Mouse (Mus musculus) myocyte (in vitro differentiated cells): Measurements from ENCODE around the gene Phf12.

ENCODE experiments used
- E2F4 ChIP-seq: IDR thresholded peaks from one replicate; pipeline ENCODE4 v1.6.1; 2011; ENCODE audit warnings: mild to moderate bottlenecking, control low read depth, moderate library complexity; ENCODE audit not compliant: insufficient read depth
- MAX ChIP-seq: IDR thresholded peaks from one replicate; pipeline ENCODE4 v1.6.1; 2011; ENCODE audit warnings: low read depth, mild to moderate bottlenecking, control low read depth
- POLR2A ChIP-seq: IDR thresholded peaks from one replicate; pipeline ENCODE4 v1.6.1; 2011; ENCODE audit warnings: low read depth, mild to moderate bottlenecking, control low read depth, moderate library complexity; ENCODE audit not compliant: insufficient read length
- POLR2AphosphoS2 ChIP-seq: IDR thresholded peaks from one replicate; pipeline ENCODE4 v1.6.1; 2011; ENCODE audit warnings: low read depth, control low read depth; ENCODE audit not compliant: insufficient read length
- REST ChIP-seq: IDR thresholded peaks from one replicate; pipeline ENCODE4 v1.6.1; 2011; ENCODE audit warnings: mild to moderate bottlenecking, control low read depth, moderate library complexity; ENCODE audit not compliant: insufficient read depth, insufficient read length
- TCF12 ChIP-seq: IDR thresholded peaks from one replicate; pipeline ENCODE4 v1.6.1; 2011; ENCODE audit warnings: mild to moderate bottlenecking, control low read depth; ENCODE audit not compliant: poor library complexity, insufficient read depth, severe bottlenecking

DNA sequence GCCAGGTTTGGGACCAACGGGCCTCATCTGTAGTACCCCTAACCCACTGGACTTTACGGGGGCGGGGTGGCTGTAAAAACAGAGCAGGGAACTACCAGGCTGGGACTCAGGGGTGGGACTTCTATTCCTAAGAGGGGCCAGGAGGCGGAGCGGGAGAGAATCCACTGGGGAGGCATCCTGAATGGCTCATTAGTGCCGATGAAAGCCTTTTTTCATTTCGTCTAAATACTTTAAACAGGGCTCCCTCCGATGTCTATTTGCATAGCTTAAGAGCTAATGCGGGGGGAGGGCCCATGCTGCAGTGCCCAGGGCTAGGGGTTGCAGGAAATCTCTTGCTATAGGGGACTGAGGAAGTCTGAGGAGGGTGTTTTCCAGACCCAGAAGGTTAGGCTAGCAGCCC, 34.7 kb upstream of the Phf12 start:
- TF ChIP-seq REST (no peak), POLR2A (no peak), POLR2AphosphoS2 (no peak), E2F4 (no peak), MAX (no peak), TCF12 (no peak)
